Mouse (Mus musculus): ENCODE results near the gene Cfap100.

GRCm38 (mm10) chr6:90476941-90477518 is 48.4 kb upstream of the Cfap100 start:
- no peak for TF ChIP-seq CTCF (IDR thresholded peaks at IDR 0.05; ENCODE audit: low read depth, low read length)
- TF ChIP-seq POLR2A (IDR thresholded peaks at IDR 0.05; ENCODE audit: insufficient read depth, low read length) = no peak
- no peak for TF ChIP-seq EP300 (IDR thresholded peaks at IDR 0.05; ENCODE audit: insufficient read depth, low read depth, low read length)

Measured in ES-Bruce4 (cell line).